In the genomic region with DNA sequence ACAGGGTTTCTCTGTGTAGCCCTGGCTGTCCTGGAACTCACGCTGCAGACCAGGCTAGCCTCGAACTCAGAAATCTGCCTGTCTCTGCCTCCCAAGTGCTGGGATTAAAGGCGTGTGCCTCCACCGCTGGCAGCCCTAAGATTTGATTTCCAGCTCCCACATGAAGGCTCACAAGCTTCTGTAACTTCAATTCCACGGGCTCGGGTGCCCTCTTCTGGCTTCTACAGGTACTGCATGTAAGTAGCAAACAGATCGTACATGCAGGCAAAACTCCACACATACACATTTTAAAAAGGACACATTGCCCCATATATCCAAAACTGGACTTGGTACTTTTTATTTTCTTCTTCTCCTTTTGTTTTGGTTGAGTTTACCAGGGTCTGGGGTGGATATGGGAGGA, we compare ENCODE assay signal across 10 mouse cellular contexts. TPM values are rescaled to one million over a fixed set of nuclear protein-coding genes. Genes with fewer than 3 reads are reported as not detected.
DNase-seq lines count a peak whose midpoint lies in the region; ATAC-seq and TF ChIP-seq lines count a peak whose summit lies in the region.
"Had no signal": no experiment of that assay in that cellular context is flagged by ENCODE, and none has a peak within 500 bp of the region (broad histone marks: within the 10 kb centered on the region; RNA-seq: fewer than 3 reads in every experiment).

No protein-coding gene starts in this region.

- H3K9ac ChIP-seq in limb, embryonic 11.5 days (ENCODE audit: low read length) = no peak overlapping the region

- ATAC-seq in limb, embryonic 11.5 days (ENCODE audit: insufficient number of reproducible peaks, low FRiP score, low TSS enrichment, low read depth) = no peak
- no peak for ATAC-seq in Patski

- H3K4me3 ChIP-seq in limb, embryonic 11.5 days (ENCODE audit: low read depth, low read length) = no peak overlapping the region
- no peak overlapping the region for H3K4me3 ChIP-seq in limb, embryonic 10.5 days
- no peak overlapping the region for H3K4me3 ChIP-seq in small intestine, adult 2 months (ENCODE audit: low read depth, low read length)
- H3K4me3 ChIP-seq: megakaryocyte, embryonic 14.5 days had no signal

- H3K4me1 ChIP-seq in limb, embryonic 11.5 days (ENCODE audit: control insufficient read depth, insufficient read depth, low read length) = no peaks in the 10 kb centered on the region
- no peaks in the 10 kb centered on the region for H3K4me1 ChIP-seq in limb, embryonic 10.5 days
- no peaks in the 10 kb centered on the region for H3K4me1 ChIP-seq in small intestine, adult 2 months (ENCODE audit: control insufficient read depth, insufficient read depth, insufficient read length, low read length)
- H3K4me1 ChIP-seq: megakaryocyte, embryonic 14.5 days had no signal

- no peak overlapping the region for H3K27ac ChIP-seq in limb, embryonic 11.5 days (replicated peaks; ENCODE audit: low read depth, low read length)
- H3K27ac ChIP-seq in limb, embryonic 10.5 days = no peak overlapping the region
- H3K27ac ChIP-seq in small intestine, adult 2 months (ENCODE audit: insufficient read depth, low read depth, low read length) = no peak overlapping the region

- no peak overlapping the region for H3K4me2 ChIP-seq in limb, embryonic 11.5 days (ENCODE audit: low read depth, severe bottlenecking)

- CTCF ChIA-PET in Patski (lab: Charles Lee) = no interaction called here

- TF ChIP-seq CTCF in Patski (IDR thresholded peaks at IDR 0.05) = peak; percentile 43
- peak; percentile 23; the same call in 1 of the 2 replicates for TF ChIP-seq CTCF in small intestine, adult 2 months (IDR thresholded peaks at IDR 0.05; ENCODE audit: extremely low read depth, insufficient read length, insufficient replicate concordance, low read depth, low read length)

- no peak for TF ChIP-seq POLR2A in small intestine, adult 2 months (IDR thresholded peaks at IDR 0.05; ENCODE audit: low read depth, low read length)

- no peaks in the 10 kb centered on the region for H3K36me3 ChIP-seq in limb, embryonic 11.5 days (ENCODE audit: control insufficient read depth, insufficient read depth, low read length)
- H3K36me3 ChIP-seq in limb, embryonic 10.5 days = no peaks in the 10 kb centered on the region
- H3K36me3 ChIP-seq in small intestine, adult 2 months (ENCODE audit: control insufficient read depth, insufficient read depth, low read length) = no peaks in the 10 kb centered on the region

- in situ Hi-C loops in Patski (cut with MboI; ENCODE audit: low pct_unique_long_range_greater_than_20kb) = no loop called here

- POLR2A ChIA-PET in Patski (lab: Charles Lee) = no interaction called here

- no peaks in the 10 kb centered on the region for H3K27me3 ChIP-seq in limb, embryonic 11.5 days (ENCODE audit: control insufficient read depth, insufficient read depth, low read length)
- H3K27me3 ChIP-seq in limb, embryonic 10.5 days (ENCODE audit: low read depth, poor library complexity, severe bottlenecking) = peaks cover 13% of the 10 kb centered on the region; the same call in 1 of the 2 replicates
- H3K27me3 ChIP-seq in Patski = peaks cover 8% of the 10 kb centered on the region
- H3K27me3 ChIP-seq in small intestine, adult 2 months (ENCODE audit: control insufficient read depth, insufficient read depth, low read length) = no peaks in the 10 kb centered on the region

- 39% methylated on average over 7 of the region's 7 CpGs for WGBS in limb, embryonic 11.5 days
- WGBS in limb, embryonic 10.5 days = 47% methylated on average over 7 of the region's 7 CpGs
- 37% methylated on average over 7 of the region's 7 CpGs for WGBS in small intestine, adult 2 months

- DNase-seq in embryo, embryonic 10.5 days (ENCODE audit: low spot score) = peak; percentile 30
- no peak for DNase-seq in embryo, embryonic 11 days
- DNase-seq in limb, embryonic 11.5 days (ENCODE audit: low spot score) = peak; percentile 48
- DNase-seq in limb, embryonic 10.5 days (ENCODE audit: low spot score) = no peak
- DNase-seq in Patski (ENCODE audit: low read depth, low spot score) = no peak
- no peak for DNase-seq in gastrocnemius, postnatal 4 days (ENCODE audit: low spot score in 2 of 2)
- DNase-seq in cerebellum, postnatal 36 days = no peak

- no peaks in the 10 kb centered on the region for H3K9me3 ChIP-seq in limb, embryonic 11.5 days (ENCODE audit: control insufficient read depth, low read length)
- no peaks in the 10 kb centered on the region for H3K9me3 ChIP-seq in limb, embryonic 10.5 days (replicated peaks)
- H3K9me3 ChIP-seq: megakaryocyte, embryonic 14.5 days had no signal

RNA-seq across cellular contexts. Expression of gene Esx1, which starts 48.1 kb away (rescaled TPM):
- polyA plus RNA-seq in limb, embryonic 11.5 days (2014; fragmentation: Nextera tagmentation; extraction: Ambion mirVana) = not detected in 2 replicates
- polyA plus RNA-seq in limb, embryonic 10.5 days (2016; fragmentation: Nextera tagmentation; extraction: Ambion mirVana) = not detected in 2 replicates
- 0.13 TPM for polyA plus RNA-seq in Patski (2021)
- polyA plus RNA-seq in small intestine, adult 2 months (2012; rRNA removed) = not detected in 2 replicates
- total RNA-seq in gastrocnemius, postnatal 4 days (2021) = not detected
- polyA plus RNA-seq: intestine, embryonic 14.5 days had no signal

Comparison
In these comparisons a context has a peak if more than half of its experiments do, and no peak if none do; other contexts are left out.
1. DNase-seq: peak in embryo, embryonic 10.5 days (single experiment) and limb, embryonic 11.5 days (single experiment); none in embryo, embryonic 11 days (single experiment), limb, embryonic 10.5 days (single experiment), Patski (single experiment), gastrocnemius, postnatal 4 days (0 of 2) and cerebellum, postnatal 36 days (0 of 2).